Mouse (Mus musculus): ENCODE measurements at regions not wholly inside any gene's neighbourhood (a gene's known extent, or its start where the extent isn't known, plus 50 kb on each side); places are given as distances from the start of the nearest gene placed in this dataset.

DNA sequence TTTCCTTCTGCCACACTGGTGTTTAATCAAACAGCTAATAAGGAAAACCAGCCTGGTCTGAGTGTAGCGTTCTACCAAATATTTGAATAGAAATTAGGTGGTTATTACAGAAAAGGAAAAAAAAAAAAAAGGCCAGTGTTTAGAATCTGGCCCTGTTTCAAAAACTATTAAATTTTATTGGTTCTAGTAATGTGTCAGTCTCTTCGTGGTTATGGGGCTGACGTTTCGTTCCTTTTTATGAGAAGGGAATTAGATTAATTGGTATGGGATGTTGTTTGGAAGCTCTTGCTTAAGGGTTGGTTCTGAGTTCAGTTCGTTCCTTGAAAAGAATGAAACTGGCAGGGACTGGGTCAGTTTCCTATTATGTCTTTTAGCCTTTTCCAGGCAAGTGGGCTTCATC, 241.5 kb upstream of the Mmadhc start:
- no peak for DNase-seq (ENCODE audit: low spot score)

DNA sequence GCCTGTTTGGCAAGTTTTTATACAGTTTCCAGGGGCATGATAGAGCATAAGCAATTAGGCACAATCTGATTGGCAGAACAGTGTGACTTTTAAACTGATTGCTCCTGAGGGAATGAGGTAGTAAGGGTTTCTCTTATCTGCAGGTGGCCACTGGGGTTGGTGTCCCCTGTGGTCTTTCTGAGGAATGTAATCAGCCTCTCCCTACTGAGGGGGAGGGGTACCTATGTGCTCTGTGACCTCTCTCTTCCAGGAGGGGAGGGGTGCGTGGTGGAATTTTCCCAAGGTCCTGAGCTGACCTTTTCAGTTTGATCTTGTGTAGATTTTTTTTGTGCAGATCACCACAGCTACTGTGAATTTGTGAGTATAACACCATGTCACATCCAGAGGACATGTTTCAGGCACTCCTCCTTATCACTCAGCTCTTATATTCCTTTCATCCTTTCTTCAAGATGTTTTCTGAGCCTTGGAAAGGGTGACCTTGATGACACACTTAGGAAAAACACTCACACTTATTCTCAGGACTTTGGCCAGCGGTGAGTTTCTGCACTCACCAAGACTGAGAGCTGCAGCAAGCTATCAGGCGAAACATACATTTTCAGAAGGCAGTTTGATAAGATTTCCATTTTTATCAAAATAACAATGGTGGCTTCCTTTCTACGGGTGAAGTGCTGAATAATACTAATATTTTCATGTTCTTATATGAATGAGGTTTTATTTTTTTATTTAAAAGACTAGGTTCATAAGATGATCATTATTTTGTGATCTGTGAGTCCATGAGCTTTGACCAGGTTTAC, 238.7 kb upstream of the Mmadhc start:
- no peak for DNase-seq (ENCODE audit: low spot score)

DNA sequence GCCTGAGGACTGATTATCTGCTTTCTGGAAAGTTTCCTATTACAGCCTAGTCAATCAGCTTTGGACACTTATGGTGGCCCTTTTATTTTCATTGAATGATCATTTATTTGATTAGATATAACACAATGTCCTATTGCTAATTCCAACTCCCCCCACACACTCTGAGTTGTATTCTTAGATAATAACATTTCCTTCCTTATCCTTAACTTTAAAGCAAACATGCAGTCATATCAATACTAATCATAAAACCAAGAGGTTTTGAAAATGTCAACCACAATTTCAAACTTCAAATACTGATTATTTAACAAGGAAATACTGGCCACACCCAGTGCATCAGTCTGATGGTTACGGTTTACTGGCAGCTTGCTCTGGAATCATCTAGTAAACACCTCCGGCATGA, 237.1 kb upstream of the Mmadhc start:
- DNase-seq (ENCODE audit: low spot score), result no peak

DNA sequence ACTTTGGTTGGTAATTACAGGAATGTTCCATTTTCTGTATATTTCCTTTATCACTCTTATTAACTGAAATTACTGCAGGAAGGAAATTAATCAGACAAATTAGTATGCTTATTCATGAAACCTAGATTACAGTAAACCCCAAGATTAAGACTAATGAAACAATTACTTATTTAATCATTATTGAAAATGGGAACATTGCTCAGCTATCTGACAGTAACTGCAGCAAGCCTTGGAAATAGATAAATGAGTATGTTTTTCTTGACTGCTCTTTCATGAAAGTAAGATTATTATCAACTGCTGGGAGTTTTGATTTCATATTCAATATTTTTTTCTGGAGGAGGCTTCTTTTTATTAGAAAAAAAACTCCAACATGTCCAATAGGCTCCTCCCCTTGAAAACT, 230.8 kb upstream of the Mmadhc start:
- DNase-seq (ENCODE audit: low spot score), result no peak

DNA sequence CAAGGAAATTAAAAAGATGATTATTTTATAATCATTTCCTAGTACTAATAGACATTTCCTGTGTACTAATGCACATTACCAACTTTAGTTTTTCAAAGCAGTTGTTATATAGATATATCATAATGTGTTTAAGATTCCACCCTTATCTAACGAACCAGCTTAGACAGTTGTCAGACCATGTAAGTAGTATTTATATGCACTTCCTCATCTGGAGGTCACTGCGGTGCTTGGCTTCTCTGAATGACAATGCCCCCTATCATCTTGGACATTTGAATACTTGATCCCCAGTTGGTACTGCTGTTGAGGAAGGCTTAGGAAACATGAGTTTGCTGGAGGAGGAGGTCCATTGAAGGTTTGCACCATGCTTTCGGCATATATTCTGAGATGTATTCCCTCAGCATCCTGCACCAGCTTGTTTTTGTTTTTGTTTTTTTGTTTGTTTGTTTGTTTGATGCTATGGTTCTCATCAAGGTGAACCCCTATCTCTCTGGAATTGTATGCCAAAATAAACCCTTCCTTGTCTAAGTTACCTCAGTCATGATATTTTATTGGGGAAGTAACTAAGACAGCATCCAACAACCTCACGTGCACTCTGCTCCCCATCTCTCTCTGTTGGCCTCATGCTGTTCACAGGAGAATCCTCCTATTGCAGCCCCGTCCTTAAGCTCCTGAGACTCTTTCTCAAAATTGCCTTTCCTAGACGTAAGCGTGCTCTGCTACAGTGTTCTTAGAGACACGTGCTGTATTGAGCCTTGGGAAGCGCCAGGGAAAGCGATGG, 228.4 kb upstream of the Mmadhc start:
- DNase-seq (ENCODE audit: low spot score), result no peak

DNA sequence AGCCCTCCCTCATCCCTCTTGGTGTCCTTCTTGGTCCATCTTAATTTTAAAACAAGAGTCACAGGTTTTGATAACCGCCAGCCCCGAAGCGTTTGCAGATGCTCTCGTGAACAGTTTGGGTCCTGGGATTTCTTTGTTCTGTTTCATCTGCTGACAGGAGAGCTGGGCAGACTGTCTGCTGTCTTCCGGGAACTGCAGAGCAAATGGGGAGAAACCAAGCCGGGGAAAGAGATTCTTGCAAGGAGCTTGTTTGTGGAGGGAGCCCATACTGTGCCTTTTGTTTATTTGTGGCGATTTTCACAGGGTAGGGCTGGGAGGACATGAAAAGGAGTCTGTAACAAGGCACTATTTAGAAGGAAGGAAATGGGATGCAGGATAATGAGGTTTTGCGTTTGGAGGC, 223.6 kb upstream of the Mmadhc start:
- DNase-seq (ENCODE audit: low spot score), result no peak

DNA sequence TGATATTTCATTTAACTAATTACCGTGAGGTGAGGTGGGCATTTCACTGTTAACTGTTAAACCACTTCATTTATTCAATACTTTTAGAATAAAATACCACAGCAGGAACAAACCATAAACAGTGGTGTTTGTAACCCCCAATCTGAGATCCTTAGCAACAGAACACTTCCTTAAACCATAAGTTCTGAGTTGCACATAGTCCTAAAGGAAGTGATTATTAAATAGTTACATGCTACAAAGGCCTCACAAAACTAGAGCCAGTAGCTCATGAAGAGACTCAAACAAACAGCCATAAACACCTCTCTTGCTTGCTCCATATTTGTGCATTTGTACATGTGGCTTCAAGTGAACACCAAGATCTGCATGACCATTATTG, 222.5 kb upstream of the Mmadhc start:
- DNase-seq (ENCODE audit: low spot score), result no peak

DNA sequence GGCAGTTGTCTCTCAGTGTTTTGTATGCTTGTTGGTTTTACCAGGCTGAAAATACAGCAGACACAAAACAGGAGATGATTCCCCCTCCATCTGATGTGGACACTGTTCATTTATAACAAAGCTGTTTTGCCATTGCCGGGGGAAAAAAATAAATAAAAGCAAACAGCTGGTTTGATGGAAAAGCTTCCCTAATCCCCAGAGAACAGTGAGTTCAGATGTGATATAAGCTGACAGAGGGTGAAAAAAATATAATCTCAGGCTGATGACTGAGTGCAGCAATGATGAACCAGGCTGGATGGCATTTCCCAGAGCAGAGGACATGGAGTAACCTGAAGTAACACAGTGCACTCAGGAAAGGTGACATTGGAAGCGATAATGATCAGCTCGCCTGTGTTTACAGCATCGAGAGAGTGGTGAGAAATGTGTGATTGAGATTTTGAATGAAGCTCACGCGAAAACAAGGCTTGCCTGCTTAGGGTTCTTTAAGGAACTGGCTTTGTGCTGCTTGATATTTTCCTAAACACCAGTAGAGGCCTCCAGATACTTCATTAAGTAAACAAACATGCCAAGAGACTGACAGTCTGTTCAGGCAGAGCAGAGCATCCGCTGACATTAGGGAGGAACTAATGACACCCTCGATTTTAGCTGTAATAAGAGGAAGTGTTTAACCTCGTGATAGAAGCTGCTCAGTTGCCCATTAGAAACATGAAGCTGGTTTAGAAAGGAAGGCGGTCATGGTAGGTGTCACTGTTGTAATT, 221.9 kb upstream of the Mmadhc start:
- no peak for DNase-seq (ENCODE audit: low spot score)

DNA sequence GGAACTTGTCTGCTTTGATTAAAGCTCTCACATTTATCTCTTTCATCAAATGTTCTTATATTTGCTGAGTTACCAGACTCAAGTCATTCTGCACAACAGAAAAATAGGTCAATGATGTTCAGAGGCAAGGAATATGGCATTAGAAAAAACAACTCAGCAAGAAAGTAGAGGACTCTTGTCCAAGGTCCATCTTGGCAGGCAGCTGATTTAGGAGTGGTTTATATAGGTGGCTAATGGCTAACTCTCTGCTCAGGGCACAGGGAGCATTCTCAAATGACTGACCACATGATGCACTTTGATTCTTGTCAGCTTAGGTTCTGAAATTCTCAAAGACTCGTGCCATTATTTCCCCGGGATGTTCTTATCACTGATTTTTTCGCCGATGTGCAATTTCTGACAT, 216.7 kb upstream of the Mmadhc start:
- DNase-seq (ENCODE audit: low spot score), result no peak

DNA sequence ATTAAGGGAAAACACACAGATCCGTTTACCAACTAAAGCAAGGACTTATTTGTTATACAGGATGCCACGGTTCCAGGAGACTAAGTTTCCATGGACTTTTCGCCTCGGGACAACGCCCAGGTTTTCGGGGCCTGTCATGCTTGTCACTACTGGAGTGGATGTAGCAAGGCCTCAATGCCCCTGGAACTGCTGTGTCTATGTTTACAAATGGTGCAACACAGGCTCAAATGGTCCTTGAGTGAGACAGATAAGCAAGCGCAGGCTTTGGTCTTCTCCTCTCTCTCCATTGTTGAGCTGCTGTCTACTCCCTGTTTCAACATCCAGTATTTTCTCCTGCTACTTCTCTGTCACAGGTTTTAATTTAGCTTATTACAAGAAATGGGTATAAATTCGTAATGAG, 202.1 kb upstream of the Mmadhc start:
- DNase-seq (ENCODE audit: low spot score), result no peak

DNA sequence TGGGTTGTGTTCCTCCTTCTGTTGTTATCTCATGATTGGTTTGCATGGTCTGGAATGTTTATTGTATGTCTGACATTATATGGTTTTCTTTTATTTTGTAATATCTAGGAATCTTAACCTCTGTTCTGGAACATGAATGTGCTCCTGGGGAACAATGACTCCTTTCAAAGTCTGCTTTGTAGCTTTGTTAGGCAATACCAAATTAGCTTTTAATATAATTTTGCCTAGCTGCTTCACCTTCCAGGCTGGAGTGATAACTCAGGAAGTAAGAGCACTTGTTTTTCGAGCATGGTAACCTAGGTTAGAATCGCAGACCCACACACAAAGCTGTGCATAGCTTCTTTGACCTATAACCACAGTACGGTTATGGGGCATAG, 199.4 kb upstream of the Mmadhc start:
- DNase-seq (ENCODE audit: low spot score), result no peak

DNA sequence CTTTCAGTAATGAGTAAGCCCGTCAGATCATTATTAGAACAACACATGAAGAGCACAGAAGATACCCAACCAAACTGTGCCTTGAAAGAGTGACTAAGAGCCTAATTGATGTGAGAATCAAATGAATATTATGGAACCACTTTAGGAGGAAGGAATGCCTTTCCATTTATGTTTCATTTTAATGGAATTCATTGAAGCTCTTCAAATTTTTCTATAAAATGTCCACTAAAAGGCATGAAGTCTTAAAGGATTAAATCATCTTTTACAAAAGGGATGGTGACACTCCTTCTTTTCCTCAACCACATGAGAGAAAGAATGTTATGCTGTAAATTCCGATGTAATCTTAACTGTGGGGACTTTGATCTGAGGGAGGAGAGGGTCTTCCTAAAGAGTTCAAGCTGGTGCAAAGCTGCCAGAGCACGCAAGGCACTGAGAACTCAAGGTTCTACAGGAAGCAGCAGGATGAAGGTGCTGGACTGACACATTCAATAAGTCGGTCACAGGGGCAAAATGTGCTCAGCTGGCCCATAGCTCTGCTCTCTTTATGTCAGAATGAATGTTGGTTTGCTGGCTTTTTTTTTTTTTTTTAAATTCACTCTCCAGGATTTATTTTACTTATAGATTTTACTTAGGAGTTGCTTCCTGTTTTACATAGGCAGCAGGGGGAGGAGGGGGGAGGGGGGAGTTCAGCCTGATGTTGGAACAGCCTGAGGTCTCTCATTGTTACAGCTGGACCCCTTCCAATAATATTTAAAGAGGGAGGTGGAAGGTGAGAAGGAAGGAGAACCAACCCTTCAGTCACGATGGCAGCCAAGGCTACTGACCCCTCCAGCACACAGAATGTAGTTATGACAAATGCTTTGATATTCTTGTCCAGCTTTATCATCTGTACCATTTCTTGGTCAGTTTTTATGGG, 198.8 kb upstream of the Mmadhc start:
- no peak for DNase-seq (ENCODE audit: low spot score)

DNA sequence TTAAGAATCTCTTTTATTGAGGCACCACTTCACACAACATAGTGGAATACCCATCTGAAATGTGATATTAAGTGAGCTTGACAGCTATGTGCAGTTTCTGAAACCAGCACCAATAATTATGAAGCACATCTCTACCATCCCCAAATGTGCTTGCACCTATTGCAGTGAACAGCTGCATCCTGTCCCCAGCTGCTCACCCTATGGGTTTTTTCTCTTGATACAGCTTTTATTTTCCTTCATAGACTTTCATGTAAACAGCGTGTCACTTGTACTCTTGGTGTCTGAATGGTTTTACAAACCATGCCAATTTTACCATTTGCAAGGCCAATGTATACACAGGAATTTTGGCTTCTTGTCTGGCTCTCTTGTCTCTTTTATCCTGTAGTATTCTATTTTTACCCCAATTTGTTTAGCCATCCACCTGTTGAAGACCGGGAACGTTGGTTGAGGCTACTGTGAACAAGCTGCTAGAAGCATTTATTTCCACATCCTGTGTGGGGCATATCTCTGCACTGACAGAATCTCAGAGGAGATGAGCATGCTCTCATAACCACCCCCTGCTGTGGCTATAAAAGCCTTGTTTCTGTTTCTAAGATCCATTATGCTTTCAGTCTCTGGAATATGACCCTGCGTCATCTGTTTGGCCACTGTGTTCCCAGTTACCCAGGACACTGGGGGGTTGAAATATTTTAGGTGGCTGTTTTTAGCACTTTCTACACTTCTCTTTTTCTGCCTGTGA, 197.2 kb upstream of the Mmadhc start:
- no peak for DNase-seq (ENCODE audit: low spot score)

DNA sequence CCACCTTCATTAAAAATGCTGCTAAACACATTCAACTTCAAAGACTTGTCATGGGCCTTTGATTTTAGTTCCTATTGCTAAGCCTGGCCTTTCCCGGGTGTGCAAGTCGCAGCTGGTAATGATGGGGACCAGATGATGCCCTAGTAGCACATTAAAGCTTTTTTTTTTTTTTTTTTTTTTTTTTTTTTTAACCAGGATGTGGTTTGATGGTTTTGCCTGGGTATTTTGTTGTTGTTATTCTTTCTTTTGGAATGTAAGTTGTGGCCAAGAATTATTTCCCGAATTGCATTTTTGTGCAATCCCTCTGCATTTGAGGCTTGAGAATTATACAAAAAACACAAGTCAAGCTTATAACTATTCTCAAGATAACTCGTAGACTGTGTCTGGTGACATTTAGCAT, 167.2 kb upstream of the Mmadhc start:
- no peak for DNase-seq (ENCODE audit: low spot score)

DNA sequence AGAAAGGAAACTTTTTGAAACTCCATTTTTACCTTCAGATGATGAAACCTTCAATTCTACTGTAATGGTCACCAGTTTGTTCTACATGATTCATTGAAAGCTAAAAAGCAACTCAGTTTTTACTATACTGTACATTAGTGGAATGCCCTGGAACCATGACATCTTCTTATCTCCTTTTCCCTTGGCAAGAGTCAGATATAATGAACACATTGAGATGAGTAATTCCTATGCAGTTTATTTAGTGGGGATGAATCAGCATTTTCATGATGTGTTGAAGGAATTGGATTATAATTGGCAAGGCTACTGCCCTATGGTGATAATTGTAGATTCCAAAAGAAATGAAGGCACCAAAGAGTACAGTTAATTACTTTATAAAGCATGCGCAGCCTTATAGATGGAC, 165.8 kb upstream of the Mmadhc start:
- no peak for DNase-seq (ENCODE audit: low spot score)

DNA sequence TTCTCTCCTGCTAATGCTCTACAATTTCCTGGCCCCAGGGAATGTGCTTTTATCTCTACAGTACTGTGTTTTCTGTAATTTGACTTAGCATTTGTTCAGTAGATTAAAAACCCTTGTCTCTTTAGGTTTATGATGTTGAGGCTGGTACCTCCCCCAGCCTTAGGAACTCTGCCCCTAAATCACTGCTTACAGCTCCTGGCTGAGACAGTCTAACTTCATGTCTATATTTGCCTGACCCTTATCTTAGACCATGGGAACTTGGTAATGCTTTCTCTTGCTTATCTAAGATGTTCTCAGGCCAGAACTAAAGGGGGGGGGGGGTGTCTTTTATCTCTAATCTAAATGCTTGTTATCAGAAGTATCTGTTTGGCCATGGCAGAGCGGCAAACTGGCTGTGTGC, 160.1 kb upstream of the Mmadhc start:
- no peak for DNase-seq (ENCODE audit: low spot score)

DNA sequence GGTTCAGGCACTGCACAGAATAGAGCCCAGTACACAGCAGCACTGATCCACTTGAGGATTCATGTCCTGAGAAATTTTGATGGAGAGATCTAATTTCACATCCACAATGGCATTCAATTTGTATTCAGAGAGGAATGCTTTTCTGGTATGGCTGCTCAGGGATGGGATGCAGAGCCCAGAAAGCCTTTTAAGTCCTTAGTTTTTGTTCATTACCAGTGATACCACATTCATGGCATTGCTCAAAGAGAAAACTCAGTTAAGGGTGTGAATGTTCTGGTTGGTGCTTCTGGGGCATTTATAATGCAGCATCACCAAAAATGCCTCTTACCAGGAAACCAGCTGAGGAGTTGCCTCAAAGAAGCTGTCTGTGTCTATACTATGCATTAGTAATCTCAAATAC, 151.5 kb upstream of the Mmadhc start:
- DNase-seq (ENCODE audit: low spot score), result no peak

DNA sequence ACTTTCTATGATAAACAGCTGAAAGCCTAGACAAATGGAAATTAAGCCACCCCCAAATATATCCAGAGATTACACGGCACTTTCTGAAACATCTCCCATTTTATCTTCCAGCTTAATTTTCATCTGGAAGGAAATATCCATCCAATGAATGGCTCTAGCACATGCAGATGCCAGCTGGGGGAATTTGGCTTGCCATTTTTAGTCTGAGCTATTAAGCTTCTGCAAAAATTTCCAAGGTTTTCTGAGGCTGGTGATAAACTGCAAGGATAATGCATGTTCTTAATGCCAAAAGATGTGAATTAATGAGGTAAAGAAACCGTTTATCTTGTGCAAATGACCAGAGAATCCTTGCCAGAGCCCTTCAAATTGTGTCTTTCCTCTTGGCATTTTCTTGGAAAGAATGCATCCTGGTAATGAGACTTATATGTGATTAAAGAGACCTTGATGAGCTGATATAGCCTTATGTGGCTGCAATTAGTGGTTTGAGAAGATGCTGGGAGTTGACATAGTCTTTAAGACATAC, 149.4 kb upstream of the Mmadhc start:
- DNase-seq (ENCODE audit: low spot score), result no peak

DNA sequence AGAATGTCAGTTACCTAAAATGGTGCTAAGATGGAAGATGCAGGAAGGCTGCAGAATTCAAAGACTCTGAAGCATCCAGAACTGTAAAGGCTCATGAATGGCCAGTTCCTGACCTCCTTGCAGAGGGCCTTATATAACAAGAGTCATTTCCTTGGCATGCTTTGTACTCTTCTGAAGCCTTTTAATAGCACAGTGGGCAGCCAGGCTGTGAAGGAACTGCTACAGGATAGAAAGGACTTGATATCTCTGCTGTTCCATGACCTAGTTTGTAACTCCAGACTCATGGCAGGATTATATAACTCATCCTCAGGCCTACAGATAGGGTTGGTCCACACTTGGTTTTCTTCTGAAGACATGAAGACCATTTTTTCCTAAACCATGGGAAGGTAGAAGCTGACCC, 143.7 kb upstream of the Mmadhc start:
- DNase-seq (ENCODE audit: low spot score), result no peak

DNA sequence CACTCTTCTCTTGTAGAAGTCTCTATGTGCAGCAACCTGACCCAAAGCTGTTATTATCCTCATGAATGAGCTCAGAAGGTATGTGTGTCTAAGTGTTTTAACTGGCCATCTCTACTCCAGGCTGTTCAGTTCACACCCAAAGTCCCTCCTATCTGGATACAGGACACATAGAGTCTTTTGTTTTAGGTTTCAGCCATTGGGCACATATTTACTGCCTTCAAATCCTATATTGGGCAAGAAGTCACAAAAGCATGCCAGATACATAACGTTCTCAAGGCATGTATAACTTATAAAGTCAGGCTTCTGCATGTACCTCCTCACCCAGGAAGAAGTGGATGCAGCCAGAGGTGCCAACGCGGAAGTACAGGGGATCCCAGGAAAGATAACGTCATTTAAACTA, 136.6 kb upstream of the Mmadhc start:
- no peak for DNase-seq (ENCODE audit: low spot score)

DNA sequence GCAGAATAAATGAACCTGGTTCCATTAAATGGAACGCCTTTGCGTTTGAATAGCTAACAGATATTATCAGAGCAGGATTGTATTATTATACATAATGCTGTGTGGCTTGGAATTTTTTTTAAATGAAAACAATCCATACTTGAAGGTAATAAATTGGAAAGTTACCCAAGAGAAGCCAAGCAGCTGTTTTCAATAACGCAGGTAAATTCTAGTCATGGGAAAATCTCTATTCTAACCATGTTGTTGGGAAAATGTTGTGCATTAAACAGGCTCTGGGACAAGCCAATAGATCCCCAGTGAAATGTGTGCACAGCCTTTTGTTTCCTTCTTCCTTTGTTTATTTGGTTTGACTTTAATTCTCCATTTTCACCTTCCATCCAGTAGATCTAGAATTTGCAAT, 128.6 kb upstream of the Mmadhc start:
- no peak for DNase-seq (ENCODE audit: low spot score)
